Mouse (Mus musculus) right cerebral cortex, adult 18-20 months (tissue): Measurements from ENCODE around the gene Setd1a.
"Not testable (repeated sequence)": the region's sequence is repeated elsewhere in the genome, so short reads cannot be mapped to it uniquely, and the experiment has no call there.

ENCODE experiments used
- DNase-seq: peaks from one replicate; pipeline ENCODE4 v3.0.0; 2022; ENCODE audit warnings: mixed read lengths

Setd1a gene

DNA sequence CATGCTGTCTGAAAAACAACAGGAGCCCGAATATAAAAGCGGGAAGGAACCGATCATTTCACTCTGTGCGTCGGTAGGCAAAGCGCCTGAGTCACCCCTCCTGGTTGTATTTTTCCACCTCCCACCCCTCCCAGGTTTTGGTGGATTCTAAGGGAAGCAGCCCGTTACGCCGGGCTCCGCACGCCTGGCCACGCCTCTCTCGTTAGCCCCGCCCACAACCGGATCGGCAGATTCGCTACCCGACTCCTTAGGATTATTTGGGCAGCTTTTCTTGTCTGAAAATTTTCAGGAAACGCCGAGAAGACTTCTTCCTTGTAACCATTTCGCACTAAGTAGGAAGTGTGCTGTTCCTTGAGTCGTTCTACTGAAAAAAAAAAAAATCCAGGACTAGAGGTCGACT, at the start of gene Setd1a:
TSS of gene Setd1a (plus strand) at position 245 of the 400 bp plus-strand sequence.
- DNase-seq = peak; percentile 90

DNA sequence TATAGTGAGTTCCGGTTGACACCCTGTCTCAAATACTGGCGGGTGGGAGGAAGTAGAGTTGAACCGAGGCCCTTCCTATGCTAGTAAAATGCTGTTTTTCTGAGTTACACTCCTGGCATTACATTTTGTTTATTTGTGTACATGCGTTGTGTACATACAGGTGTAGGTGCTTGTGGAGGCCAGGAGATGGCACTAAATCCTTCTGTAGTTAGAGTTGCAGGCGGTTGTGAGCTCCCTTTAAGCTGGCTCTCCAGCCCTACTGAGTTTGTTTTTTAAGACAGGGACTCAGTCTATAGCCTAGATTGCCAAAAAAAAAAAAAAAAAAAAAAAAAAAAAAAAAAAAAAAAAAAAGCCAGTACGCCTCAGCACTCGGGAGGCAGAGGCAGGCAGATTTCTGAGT, 48.6 kb upstream of the Setd1a start:
- no peak for DNase-seq

DNA sequence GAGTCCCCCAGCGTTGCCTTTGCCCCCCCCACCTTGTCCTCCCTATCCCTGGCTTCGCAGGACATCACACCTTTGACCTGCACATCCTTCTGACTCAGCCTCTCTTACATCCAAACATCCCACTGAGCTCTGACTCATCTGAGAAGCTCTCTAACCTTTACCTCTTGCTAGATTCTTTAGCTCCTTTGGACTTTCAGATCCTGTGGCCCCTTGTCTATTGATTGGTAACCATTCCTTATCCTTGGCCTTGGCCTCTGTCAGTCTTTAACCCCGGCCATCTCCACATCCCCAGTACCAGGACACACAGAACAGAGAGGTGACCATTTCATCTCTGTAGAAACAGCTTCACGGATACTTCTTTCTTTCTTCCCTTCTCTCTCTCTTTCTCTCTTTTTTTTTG, 46.3 kb upstream of the Setd1a start:
- no peak for DNase-seq

DNA sequence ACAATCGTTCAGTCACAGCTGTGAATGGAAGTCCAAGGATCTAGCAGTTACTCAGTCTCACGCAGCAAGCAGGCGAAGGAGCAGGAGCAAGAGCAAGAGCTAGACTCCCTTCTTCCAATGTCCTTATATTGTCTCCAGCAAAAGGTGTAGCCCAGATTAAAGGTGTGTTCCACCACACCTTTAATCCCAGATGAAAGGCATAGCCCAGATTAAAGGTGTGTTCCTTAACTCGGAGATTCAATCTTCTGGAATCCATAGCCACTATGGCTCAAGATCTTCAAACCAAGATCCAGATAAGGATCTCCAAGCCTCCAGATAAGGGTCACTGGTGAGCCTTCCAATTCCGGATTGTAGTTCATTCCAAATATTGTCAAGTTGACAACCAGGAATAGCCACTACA, 44.4 kb upstream of the Setd1a start, which contains the start of gene Ctf2:
TSS of gene Ctf2 (minus strand) at position 101 of the 400 bp plus-strand sequence.
- DNase-seq = not testable (repeated sequence)

DNA sequence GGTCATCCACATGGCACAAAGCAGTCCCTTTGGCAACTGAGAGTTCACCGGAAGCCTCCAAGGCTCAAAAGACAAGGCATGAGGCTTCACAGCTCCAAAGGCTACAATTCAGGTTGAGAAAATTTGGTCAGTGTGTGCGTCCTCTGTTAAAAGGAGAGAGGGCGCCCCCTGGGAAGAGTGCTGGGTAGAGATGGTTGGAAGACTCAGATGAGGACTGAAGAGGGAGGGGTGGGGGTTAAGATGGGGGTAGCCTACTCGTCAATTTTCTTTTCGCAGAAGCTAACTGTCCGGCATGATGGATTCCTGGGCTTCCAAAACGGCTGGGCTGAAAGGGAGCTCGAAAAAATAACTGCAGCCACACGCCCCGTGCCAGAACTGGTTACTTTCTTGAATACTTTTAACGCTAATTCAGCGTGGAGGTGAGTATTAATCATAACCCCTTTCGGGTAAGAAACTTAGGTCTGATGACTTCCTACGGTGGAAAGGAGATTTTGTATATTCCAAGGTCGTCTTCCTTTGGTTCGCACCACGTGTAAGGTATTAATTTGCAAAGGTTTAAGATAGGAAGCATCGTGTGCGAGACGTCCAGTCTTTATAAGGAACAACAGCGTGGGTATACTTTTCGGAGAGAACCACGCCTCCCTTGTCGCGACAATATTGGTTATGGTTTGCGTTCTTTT, 32.0 kb upstream of the Setd1a start, which contains the start of gene Fbxl19:
TSS of gene Fbxl19 (plus strand) at position 178 of the 680 bp plus-strand sequence.
- DNase-seq = peak; percentile 79

DNA sequence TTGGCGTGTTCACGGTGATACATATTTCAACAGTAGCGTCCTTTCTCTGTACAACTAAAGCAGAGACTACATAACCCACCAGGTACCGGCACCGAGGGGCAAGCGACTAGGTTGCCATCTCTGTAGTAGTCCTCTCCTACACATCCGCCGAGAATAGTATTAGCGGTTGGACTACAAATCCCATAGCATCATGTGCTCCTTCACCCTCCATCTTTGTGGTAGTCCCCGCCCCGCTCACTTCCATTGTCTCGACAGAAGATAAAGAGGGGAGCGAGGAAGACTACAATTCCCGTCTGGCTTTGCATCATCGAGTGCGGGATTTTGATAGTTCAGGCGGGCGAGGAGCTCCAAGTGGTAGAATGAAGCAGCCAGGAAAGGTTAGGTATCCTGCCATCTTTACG, 31.2 kb upstream of the Setd1a start:
- peak; percentile 97 for DNase-seq

DNA sequence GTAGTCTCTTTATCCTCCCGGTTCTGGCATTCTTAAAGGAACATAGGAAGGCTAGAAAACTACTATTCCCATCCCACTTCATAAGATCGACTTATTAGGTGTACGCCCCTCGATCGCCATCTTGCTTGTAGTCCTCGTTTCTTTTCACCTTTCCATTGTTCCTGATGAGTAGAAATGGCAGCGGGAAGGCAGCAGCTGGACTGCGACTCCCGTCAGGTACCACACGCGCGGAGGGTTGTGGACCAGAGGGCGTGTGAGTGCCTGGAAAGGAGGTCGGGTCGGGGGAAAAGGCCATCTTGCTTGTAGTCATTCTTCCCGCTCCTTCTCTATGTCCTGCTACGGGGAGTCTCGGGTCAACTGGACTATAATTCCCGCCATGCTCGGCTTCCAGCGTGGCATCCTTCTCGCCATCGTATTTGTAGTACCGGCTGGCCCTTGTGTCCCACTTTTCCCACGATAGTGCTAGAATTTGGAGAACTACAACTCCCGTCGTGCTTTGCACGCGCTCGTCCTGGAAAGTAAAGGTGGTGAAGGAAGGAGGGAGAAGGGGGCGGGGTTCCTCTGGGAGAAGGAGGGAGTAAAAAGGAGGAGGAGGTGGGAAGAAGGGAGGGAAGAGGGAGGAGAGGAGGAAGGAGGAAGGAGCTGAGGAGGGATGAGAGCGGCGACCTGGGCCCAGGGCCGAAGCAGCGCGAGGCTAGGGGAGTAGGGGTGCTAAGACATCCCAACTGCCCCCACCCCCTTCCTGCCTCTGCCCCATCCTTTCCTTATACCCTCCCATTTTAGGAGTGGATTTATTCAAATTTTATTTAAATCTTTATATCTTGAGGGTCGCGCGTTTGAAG, 30.6 kb upstream of the Setd1a start:
- peak; percentile 99 for DNase-seq

DNA sequence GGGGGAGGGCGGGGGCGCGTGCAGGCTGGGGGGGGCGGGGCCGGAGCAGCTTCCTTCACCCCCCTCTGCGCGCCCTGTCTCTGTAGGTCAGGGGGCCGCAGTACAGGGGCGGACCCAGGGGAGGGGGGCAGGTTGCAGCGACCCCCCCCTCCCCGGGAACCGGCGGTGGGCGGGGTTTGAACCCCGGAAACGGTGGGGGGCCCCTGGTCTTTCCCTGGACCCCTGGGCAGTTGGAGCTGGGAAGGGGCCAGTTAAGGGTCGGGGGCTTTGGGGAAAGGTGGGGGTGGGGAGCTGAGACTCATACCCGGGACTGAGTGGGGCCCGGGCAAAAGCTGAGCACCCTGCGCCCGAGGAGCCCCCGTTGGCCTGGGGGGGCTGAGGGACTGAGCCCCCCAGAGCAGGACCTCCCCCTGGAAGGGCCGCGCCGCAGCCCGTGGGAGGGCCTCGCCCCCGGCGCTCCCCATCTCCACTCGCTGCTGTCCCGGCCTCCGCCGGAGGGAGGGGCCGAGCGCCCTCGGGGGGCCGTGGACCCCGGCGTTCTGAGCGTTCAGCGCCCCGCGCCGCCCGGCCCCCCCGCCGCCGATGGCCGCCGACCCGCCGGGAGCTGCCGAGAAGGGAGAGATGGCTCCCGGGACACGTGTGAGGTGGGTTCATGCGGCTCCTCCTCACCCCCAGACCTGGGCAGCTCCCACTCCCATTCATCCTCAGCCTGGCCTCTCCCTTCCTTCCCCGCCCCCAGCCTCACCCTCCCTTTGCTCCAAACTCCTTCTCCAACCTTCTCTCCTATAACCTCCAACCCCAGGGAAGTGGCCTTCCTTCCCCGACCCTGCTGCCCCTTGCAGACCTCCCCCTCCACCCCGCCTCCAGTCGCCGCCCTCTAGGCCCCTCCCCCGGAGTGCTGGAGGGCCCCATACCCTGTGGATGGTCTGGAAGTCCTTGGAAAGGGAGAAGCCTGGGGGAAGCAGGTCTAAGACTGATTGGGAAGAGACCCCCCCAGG, 29.7 kb upstream of the Setd1a start:
- DNase-seq = peak; percentile 31

DNA sequence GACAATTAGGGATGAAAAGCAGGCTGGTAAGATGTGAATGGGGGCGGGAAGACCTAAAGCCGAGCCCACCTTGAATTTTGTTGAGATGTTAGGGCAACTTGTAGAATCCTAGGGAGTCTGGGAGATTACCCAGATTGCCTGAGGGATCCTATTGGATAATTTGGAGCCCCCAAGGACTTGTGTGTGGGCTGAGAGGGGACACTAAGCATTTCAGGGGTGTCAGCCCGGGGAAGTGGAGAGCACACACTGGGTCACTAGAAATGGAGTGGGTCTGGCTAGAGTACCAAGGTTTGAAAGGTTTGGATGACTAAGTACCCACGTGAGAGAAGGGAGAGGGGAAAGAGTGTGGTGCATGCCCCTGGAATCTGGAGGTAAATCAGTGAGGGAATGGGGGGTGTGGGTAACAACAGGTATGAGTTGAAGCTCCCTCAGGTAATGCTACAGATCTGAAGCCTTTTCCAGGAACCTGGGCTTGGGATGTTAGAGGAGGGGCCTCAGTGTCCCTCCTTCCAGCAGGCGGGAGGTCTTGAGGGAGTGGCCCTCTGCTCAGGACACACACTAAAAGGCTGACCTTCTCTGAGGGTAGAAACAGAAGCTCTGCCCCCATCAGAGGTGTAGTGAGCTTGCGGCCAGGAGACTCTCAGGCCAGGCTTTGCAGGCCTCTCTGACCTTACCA, 28.8 kb upstream of the Setd1a start:
- DNase-seq = no peak

DNA sequence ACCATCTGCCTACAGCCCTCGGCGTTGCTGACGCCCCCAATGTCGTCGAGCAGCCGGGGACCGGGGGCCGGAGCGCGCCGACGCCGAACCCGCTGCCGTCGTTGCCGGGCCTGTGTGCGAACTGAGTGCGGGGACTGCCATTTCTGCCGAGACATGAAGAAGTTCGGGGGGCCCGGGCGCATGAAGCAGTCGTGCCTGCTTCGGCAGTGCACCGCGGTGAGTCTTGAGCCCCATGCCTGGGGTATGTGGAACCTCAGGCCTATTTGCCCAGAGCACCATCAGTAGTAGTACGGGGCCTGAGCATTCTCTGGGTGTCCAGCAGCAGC, 28.3 kb upstream of the Setd1a start:
- DNase-seq = no peak

DNA sequence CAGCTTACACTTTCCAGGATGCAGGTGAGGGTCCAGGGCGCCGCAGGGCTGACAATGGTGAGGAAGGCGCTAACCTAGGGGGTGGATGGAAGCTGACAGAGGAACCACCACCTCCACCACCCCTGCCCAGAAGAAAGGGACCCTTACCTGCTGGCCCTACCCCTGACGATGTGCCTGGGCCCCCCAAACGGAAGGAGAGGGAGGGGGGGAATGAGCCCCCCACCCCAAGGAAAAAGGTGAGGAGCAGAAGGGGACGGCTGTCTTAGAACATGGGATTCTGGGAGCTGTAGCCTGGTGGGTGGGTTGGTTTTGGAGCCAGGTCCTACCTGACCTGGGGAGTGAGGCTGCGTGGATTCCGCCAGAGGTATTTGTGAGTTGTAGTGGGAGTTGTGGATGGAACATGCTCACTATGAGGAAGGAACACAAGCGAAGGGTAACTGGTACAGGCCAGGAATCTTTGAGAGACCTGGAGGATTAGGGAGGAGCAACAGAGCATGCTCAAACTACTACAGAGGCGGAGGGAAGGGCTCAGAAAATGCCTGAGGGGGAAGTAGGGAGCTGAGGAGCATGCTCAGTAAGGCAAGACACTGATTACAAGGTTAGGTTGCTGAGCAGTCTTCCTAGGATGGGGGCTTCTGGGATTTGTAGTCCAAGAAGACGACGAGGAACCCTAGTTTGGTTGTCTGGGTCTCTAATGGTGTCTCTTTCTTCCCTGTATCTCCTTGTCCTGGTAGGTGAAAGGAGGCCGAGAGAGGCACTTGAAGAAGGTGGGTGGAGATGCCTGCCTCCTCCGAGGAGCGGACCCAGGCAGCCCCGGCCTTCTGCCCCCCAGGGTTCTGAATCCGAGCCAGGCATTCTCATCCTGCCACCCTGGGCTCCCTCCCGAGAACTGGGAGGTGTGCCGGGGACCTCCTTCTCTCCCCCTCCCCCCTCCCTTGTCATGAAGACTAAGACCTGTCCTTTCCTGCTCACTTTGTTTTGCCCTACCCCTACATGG, 26.0 kb upstream of the Setd1a start:
- DNase-seq = peak; percentile 83

DNA sequence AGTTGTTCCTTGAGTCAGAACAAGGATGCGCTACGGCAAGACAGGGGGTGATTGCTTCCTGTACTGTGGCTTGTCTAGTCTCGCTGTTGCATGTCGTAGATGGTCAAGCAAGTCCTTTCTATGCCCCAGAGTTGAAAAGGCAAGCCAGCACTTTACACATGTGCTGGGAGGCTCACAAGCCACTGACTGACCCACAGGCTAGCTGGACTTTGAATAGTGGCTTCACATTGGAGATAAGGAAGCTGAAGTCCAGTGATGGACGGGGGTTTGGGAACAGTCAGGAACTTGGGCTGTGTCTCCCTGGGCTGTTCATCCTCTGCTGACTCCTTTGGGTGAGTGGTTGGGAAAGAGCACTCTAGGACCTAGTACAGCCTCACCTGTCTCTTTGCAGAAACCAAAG, 24.9 kb upstream of the Setd1a start:
- no peak for DNase-seq

DNA sequence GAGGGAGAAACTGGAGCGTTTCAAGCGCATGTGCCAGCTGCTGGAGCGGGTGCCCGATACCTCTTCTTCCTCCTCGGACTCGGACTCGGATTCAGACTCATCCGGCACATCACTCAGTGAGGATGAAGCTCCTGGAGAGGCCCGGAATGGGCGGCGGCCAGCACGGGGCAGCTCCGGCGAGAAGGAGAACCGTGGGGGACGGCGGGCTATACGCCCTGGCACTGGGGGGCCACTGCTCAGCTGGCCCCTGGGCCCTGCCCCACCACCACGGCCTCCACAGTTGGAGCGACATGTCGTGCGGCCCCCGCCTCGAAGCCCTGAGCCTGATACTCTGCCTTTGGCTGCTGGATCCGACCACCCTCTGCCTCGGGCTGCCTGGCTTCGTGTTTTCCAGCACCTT, 24.4 kb upstream of the Setd1a start:
- DNase-seq = no peak

DNA sequence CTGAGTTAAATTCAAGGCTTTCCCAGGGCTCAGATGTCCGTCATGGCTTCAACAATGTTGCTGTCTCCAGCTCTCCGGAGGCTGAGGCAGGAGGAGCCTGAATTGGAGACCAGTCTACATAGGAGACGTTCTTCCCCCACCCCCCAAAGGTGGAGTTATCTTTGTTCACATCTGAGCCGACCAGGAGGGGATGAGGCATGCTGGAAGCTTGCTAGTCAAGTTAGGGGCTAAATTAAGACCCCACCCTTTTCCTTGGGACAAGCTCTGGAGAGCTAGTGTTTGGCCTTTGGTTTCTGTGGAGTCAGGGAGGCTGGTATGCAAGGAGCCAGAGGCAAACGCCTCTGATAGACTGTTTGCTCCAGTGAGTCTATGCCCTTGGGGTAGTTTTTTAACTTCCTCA, 23.3 kb upstream of the Setd1a start:
- no peak for DNase-seq

DNA sequence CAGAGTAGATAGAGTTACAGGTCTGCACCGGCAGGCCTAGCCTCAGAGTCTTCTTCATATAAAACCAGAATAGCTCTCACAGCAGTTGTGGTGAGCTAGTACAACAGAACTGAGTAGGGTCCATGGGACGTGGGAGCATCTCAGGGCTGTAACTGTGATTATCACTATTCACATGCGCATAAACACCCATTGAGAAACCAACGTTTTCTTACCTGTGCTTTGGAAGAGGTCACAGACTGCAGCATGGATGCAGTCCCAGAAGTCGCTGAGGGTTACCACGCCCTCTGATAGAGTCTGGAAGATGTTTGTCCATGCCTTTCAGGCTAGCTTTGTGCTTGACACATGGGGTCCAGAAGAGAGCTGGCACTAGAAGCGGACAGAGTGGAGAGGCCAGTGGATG, 22.7 kb upstream of the Setd1a start:
- no peak for DNase-seq

DNA sequence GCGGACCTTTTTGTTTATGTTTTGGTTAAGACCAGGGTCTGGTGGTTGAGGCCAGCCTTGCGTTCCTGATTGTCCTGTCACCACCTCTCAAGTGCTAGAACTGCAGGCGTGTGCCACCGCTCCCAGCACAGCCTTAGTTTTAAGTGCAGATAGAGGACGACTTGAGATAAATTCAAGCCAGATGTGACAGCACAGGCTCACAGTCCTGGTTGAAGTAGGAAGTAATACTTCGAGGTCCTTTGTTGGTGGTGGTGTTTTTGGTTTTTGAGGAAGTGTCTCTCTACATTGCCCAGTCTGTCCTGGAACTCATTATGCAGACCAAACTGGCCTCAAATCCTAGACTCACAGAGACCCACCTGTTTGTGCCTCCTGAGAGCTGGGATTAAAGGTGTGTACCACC, 16.8 kb upstream of the Setd1a start:
- no peak for DNase-seq

DNA sequence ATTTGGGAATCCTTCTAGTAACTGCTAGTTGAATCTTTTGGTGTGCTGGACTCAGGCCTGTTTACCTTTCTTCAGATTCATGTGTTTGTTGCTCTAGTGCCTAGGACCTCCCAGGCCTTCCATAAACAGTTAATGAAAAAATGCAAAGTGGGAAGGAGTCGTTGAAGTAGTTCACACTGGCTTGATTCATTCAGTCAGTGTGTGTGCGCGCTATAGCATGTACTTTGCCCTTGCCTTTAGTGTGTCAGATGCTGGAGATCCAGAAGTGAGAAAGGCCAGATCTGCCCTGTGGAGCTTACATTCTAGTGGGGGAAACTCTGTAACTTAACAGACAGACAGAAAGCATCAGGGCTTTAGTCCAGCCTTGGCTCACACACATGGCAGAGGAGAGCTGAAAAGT, 16.0 kb upstream of the Setd1a start:
- DNase-seq = no peak

DNA sequence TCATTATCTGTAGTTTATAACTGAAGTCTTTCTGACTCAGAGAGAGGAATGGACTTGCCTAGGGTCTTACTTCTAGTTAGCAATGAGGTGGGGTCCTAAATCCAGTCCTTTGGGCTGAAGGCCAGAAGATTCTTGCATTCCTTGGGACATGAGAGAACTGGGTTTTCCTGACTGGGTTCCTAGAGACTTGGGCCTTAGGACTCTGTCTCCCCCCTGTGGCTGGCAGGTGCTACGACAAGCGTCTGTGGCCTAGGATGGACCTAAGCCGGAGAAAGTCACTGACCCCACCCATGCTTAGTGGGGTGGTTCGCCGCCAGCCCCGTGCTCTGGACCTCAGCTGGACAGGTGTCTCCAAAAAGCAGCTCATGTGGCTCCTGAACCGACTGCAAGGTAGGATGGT, 15.4 kb upstream of the Setd1a start:
- peak; percentile 60 for DNase-seq

DNA sequence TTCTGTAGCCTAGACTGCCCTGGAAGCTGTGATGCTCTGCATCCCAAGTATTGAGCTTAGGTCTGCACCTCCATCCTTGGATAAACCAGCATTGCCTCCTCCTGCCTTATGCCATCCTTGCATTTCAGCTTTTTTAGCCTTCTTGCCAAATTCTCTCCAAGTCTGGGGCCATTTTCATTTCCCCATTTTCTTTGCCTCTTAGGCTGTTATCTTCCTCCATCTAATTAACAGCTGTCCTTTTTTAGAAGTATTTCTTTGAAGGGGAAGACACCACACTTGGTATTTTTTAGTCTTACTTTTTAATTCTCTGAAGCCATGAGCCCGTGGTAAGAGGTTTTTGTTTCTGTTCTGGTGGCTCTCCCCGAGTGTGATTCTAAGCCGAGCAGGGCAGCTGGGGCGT, 12.8 kb upstream of the Setd1a start:
- no peak for DNase-seq

DNA sequence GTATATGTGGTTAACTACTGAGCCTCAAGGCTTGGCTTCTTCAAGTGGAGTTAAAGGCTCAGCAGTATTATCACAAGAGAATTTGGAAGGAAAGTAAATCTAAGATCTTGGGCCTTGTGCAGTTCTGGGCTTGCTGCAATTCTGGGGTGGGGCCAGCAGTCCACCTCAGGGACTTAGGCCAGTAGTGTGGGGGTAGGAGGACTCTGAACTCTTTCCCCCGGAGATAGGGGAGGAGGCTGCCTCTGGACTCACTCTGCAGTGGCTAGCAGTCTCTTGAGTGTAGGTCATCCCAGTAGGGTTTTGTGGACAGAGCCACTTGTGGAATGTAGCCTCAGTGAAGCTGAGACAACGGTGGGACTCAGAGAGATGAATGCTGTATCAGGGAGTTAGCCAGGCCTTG, 10.7 kb upstream of the Setd1a start:
- no peak for DNase-seq
